Mouse (Mus musculus): ENCODE data around the gene Ccnh. TPM values are rescaled to one million over a fixed set of nuclear protein-coding genes. Genes with fewer than 3 reads are reported as not detected.

The Ccnh gene
- total and polyA plus RNA-seq, 2 experiments from 2014 or later = 14.7 to 56.7 TPM

DNA sequence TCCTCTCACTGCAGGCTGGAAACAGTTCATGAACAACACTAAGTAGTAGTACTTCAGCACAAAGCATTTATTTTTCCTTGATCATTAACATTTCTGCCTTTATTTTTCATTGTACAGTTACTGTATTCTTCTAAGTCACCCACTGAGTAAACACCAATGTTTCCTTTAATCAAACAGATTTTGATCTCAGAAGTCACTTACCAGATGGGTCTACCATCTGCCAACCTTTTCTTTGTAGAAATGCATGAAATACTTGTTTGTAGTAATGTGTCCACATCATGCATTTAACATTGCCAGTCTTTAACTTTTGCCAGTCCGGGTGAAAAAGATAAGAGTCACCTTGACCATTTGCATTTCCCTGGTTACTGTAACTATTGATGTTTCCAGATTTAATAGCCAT is 21.1 kb downstream of the Ccnh start:
- Histone ChIP-seq H3K27me3 (ENCODE audit: control insufficient read depth, insufficient read depth, low read length) (no peaks in the 10 kb centered on the region), H3K4me1 (ENCODE audit: control insufficient read depth, insufficient read depth) (no peaks in the 10 kb centered on the region), H3K4me2 (ENCODE audit: low read depth, low read length) (no peak overlapping the region), H3K27ac (ENCODE audit: low read depth) (no peak overlapping the region), H3K4me3 (ENCODE audit: low read depth, low read length) (no peak overlapping the region), H3K9me3 (replicated peaks; ENCODE audit: control insufficient read depth, low read length) (no peaks in the 10 kb centered on the region), H3K9ac (replicated peaks; ENCODE audit: low read depth, low read length) (no peak overlapping the region), H3K36me3 (replicated peaks; ENCODE audit: control insufficient read depth, insufficient read depth, low read length) (peaks cover 26% of the 10 kb centered on the region)
- WGBS = 45% methylated on average over 1 of the region's 1 CpGs
- TF ChIP-seq EP300 (IDR thresholded peaks at IDR 0.05; ENCODE audit: low read depth) = no peak
- no peak for TF ChIP-seq CTCF (IDR thresholded peaks at IDR 0.05; ENCODE audit: low read depth)
- ATAC-seq (ENCODE audit: insufficient read depth, low read depth) (no peak), DNase-seq (ENCODE audit: low spot score) (no peak)

DNA sequence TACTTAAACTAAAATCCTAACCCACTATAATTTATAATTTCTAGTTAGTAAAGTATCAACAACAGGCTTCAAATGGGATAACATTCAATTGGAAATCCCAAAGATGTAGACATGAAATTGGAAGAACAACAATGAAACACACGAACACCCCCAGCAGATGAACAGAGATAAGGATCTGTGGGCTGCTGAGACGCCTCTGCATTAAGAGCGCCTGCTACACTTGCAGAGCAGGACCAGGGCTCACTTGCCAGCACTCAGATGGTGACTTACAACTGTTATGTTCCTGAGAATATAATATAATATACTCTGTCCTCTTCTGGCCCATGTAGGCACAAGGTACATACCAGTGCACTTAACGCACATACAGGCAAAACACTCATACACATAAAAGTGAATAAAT is 29.4 kb downstream of the Ccnh start:
- H3K9ac ChIP-seq (replicated peaks; ENCODE audit: low read depth, low read length) = no peak overlapping the region
- H3K36me3 ChIP-seq (replicated peaks; ENCODE audit: control insufficient read depth, insufficient read depth, low read length) = peaks cover 43% of the 10 kb centered on the region
- H3K4me2 ChIP-seq (ENCODE audit: low read depth, low read length) = no peak overlapping the region
- WGBS = 76% methylated on average over 4 of the region's 4 CpGs
- H3K27me3 ChIP-seq (ENCODE audit: control insufficient read depth, insufficient read depth, low read length) = no peaks in the 10 kb centered on the region
- H3K27ac ChIP-seq (ENCODE audit: low read depth) = no peak overlapping the region
- H3K4me3 ChIP-seq (ENCODE audit: low read depth, low read length) = no peak overlapping the region
- DNase-seq (ENCODE audit: low spot score) (no peak), ATAC-seq (ENCODE audit: insufficient read depth, low read depth) (no peak)
- no peaks in the 10 kb centered on the region for H3K9me3 ChIP-seq (replicated peaks; ENCODE audit: control insufficient read depth, low read length)
- no peaks in the 10 kb centered on the region for H3K4me1 ChIP-seq (ENCODE audit: control insufficient read depth, insufficient read depth)
- TF ChIP-seq CTCF (IDR thresholded peaks at IDR 0.05; ENCODE audit: low read depth) = no peak
- TF ChIP-seq EP300 (IDR thresholded peaks at IDR 0.05; ENCODE audit: low read depth) = no peak

DNA sequence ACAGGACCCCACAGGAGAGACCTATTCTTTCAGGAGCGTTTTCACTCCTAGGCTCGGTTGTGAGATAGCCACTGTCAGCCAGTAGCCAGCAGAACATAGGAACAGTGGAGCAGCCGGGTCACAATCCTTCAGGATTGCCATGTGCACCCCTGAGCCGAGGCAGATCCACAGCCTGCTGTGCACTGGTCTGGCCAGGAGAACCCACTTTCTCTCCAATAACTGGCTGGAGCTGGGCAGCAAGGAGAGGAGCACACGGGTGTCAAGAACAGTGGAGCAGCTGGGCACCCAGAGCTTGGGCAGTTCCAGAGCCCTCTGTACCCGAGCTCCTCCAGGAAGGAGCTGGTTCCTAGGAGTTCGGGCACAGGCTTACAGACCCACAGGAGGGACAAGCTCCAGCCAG is 49.6 kb downstream of the Ccnh start:
- DNase-seq (ENCODE audit: low spot score) = no peak
- peaks cover 12% of the 10 kb centered on the region for H3K36me3 ChIP-seq (replicated peaks; ENCODE audit: control insufficient read depth, insufficient read depth, low read length)
- H3K4me3 ChIP-seq (ENCODE audit: low read depth, low read length) = no peak overlapping the region
- H3K9ac ChIP-seq (replicated peaks; ENCODE audit: low read depth, low read length) = no peak overlapping the region
- ATAC-seq (ENCODE audit: insufficient read depth, low read depth) = no peak
- H3K4me2 ChIP-seq (ENCODE audit: low read depth, low read length) = no peak overlapping the region
- WGBS = 80% methylated on average over 7 of the region's 7 CpGs
- no peak overlapping the region for H3K27ac ChIP-seq (ENCODE audit: low read depth)
- TF ChIP-seq EP300 (IDR thresholded peaks at IDR 0.05; ENCODE audit: low read depth) = no peak
- no peak for TF ChIP-seq CTCF (IDR thresholded peaks at IDR 0.05; ENCODE audit: low read depth)
- no peaks in the 10 kb centered on the region for H3K27me3 ChIP-seq (ENCODE audit: control insufficient read depth, insufficient read depth, low read length)
- no peaks in the 10 kb centered on the region for H3K4me1 ChIP-seq (ENCODE audit: control insufficient read depth, insufficient read depth)
- no peaks in the 10 kb centered on the region for H3K9me3 ChIP-seq (replicated peaks; ENCODE audit: control insufficient read depth, low read length)

Other genes starting within 250 kb of the Ccnh start
- 25.9 and 30.1 TPM in 2 replicates for gene Rasa1, start 99.7 kb downstream of the Ccnh start, total RNA-seq (2014; rRNA removed; ENCODE audit: low replicate concordance)
- gene Rasa1, start 99.7 kb downstream of the Ccnh start, polyA plus RNA-seq (2015; fragmentation: Nextera tagmentation; extraction: Ambion mirVana) = 30.5 and 31.5 TPM in 2 replicates

Data from heart, postnatal 0 days (tissue).